Mouse (Mus musculus): Measurements from ENCODE around the gene Gse1.

- TF ChIP-seq ZNF384 (IDR thresholded peaks at IDR 0.05; ENCODE audit: low read depth, low read length) (no peak), CHD2 (IDR thresholded peaks at IDR 0.05; ENCODE audit: low read depth, low read length) (no peak)
Observed at GRCm38 (mm10) chr8:120393085-120393484, 164.8 kb downstream of the Gse1 start.
